Mouse (Mus musculus) layer of hippocampus, adult 6 months (tissue): ENCODE results near the gene Cpne6. TPM values are rescaled to one million over a fixed set of nuclear protein-coding genes. Genes with fewer than 3 reads are reported as not detected.

Experiments
- long read RNA-seq, 2 experiments: library from polyadenylated mRNA; unstranded; transcript quantifications; one replicate each; pipeline ENCODE4 v2.0.0; 2019 to 2020
- polyA plus RNA-seq: library from polyadenylated mRNA; unstranded; fragments of <200 nt; fragmentation: Nextera tagmentation; gene quantifications from 2 replicates; pipeline ENCODE4 v1.2.3, GENCODE M21; 2021

Cpne6 gene
- 661 and 751 TPM in 2 replicates for polyA plus RNA-seq
- long read RNA-seq, experiment 1, transcript Cpne6-202 (17 exons, 2,004 nt): minor isoform, 6 of 705 reads
- long read RNA-seq, experiment 1, transcript Cpne6-201 (17 exons, 2,201 nt): major isoform, 204 of 705 reads
- long read RNA-seq, experiment 1, transcript Cpne6-203 (17 exons, 2,178 nt): minor isoform, 8 of 705 reads
- long read RNA-seq, experiment 1, partial matches to known transcripts: 234 of 705 reads
- long read RNA-seq, experiment 1, other reads (novel, unspliced or antisense): 253 of 705 reads
- long read RNA-seq, experiment 2, transcript Cpne6-203 (17 exons, 2,178 nt): minor isoform, 31 of 3,907 reads
- long read RNA-seq, experiment 2, transcript Cpne6-205 (15 exons, 2,657 nt): minor isoform, 7 of 3,907 reads
- long read RNA-seq, experiment 2, transcript Cpne6-201 (17 exons, 2,201 nt): major isoform, 1,584 of 3,907 reads
- long read RNA-seq, experiment 2, transcript Cpne6-202 (17 exons, 2,004 nt): minor isoform, 24 of 3,907 reads
- long read RNA-seq, experiment 2, partial matches to known transcripts: 1,980 of 3,907 reads
- long read RNA-seq, experiment 2, other reads (novel, unspliced or antisense): 278 of 3,907 reads

DNA sequence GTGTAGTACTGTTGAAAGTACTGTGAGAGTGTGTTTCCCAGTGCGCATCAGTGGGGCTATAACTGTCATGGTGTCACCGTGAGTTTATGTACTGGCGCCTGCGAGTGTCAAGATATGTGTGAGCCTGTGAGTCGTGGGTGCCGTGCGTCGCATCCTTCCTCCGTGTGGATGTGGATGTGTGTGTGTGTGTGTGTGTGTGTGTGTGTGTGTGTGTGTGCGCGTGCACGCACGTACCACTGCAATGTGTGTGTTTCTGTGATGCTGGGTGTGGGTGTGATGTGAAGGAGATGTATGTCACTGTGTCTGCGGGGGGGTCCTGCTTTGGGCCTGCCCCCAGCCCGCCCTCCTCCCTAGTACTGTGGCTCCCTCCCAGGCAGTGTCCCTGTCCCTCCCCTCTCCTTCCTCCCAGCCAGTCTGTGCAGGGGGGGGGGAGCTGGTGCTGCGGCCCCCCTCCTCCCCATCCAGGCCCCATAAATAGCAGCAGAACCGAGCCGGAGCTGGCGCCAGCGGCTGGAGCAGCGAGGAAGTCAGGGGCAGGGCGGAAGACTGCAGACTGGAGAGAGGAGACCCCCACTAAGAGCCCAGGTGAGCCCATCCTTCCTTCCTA is at the start of gene Cpne6:
Gene Cpne6 (plus strand): TSS at position 321 of the 607 bp plus-strand sequence.

GRCm38 (mm10) chr14:55478651-55479599 is 31.3 kb upstream of the Cpne6 start, which contains the start of gene Dhrs4:
TSS of gene Dhrs4 (plus strand) at chr14:55478758.

GRCm38 (mm10) chr14:55490361-55491201 is 19.7 kb upstream of the Cpne6 start, which contains the start of gene Carmil3:
TSS of gene Carmil3 (plus strand) at chr14:55490651.

GRCm38 (mm10) chr14:55524785-55525184 is 14.5 kb downstream of the Cpne6 start, which contains the start of gene Nrl:
TSS of gene Nrl (minus strand) at chr14:55524981.

GRCm38 (mm10) chr14:55540067-55540786 is 30.0 kb downstream of the Cpne6 start, which contains the start of gene Pck2:
TSS of gene Pck2 (plus strand) at chr14:55540266.

GRCm38 (mm10) chr14:55559799-55560201 is 49.6 kb downstream of the Cpne6 start, which contains the start of gene Dcaf11:
TSS of gene Dcaf11 (plus strand) at chr14:55560006.

DNA sequence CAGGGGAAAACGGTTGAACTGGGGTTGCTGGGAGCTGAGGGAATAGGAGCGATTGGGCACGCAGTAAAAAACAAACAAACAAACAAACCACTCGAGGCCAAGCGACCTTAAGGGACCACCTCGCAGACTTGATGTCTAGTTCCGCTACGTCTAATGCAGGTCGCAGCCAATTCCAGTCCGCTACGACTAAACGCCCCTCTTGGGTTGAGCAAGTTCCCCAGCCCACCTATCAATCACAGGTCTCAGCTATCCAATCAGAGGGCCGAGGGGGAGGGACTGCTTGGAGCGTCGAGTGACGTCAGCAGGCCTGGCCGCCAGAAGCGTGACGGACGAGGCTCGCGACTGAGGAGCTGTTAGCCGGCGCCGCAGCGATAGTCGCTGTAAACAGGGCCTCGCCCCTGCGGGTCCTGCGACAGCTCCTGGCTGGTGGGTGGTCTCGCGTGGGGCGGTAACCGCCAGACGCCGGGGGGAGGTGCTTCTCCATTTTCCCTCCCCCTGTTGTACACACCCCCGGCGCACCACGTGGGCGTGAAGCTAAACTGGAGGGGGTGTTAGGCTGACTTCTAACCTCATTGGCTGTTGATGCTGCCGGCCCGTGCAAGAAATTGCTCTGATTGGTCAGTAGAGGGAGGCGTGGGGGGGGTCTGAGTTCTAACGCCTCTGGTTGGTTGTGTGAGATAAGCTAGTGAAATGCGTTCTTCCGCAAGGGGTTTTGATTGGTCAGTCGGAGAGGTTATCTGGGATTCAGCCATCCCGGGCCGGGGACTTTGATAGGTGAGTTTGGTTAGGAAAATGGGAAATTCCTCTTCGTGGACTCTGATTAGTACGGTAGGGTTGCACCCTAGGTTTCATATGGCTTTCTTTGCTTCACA is 50.2 kb downstream of the Cpne6 start, which contains the start of gene A730061H03Rik:
Gene A730061H03Rik (minus strand): TSS at position 205 of the 872 bp plus-strand sequence.

Other genes with a start within 250 kb of the Cpne6 start
- 22.5 and 23.0 TPM in 2 replicates for gene Dhrs4, start 31.7 kb upstream of the Cpne6 start, polyA plus RNA-seq
- gene Carmil3, start 19.8 kb upstream of the Cpne6 start, polyA plus RNA-seq: 1.8 and 2.9 TPM in 2 replicates
- gene Nrl, start 14.5 kb downstream of the Cpne6 start, polyA plus RNA-seq: 0.13 TPM in 1 of 2 replicates, not detected in the other
- gene Pck2, start 29.8 kb downstream of the Cpne6 start, polyA plus RNA-seq: 28.8 and 36.0 TPM in 2 replicates
- 70.4 and 77.7 TPM in 2 replicates for gene Dcaf11, start 49.6 kb downstream of the Cpne6 start, polyA plus RNA-seq
- gene A730061H03Rik, start 50.0 kb downstream of the Cpne6 start, polyA plus RNA-seq: not detected in 2 replicates
- not detected in 2 replicates for gene Fitm1, start 65.2 kb downstream of the Cpne6 start, polyA plus RNA-seq
- gene Psme1, start 67.7 kb downstream of the Cpne6 start, polyA plus RNA-seq: 54.2 and 58.9 TPM in 2 replicates
- gene Emc9, start 74.9 kb downstream of the Cpne6 start, polyA plus RNA-seq: 151 and 161 TPM in 2 replicates
- gene Psme2, start 80.7 kb downstream of the Cpne6 start, polyA plus RNA-seq: 115 TPM in 2 replicates
- 6.5 and 11.3 TPM in 2 replicates for gene Rnf31, start 81.3 kb downstream of the Cpne6 start, polyA plus RNA-seq
- 4.6 and 5.9 TPM in 2 replicates for gene Irf9, start 93.1 kb downstream of the Cpne6 start, polyA plus RNA-seq
- 0.78 and 0.95 TPM in 2 replicates for gene Rec8, start 107.6 kb downstream of the Cpne6 start, polyA plus RNA-seq
- 48.5 and 50.1 TPM in 2 replicates for gene Ipo4, start 125.5 kb downstream of the Cpne6 start, polyA plus RNA-seq
- 0.14 and 0.48 TPM in 2 replicates for gene Gm49378, start 127.5 kb downstream of the Cpne6 start, polyA plus RNA-seq
- 32.7 and 36.4 TPM in 2 replicates for gene Tm9sf1, start 133.4 kb downstream of the Cpne6 start, polyA plus RNA-seq
- 0.11 and 0.29 TPM in 2 replicates for gene Tssk4, start 139.7 kb downstream of the Cpne6 start, polyA plus RNA-seq
- gene Mdp1, start 150.1 kb downstream of the Cpne6 start, polyA plus RNA-seq: 62.3 and 63.2 TPM in 2 replicates
- 24.9 and 27.8 TPM in 2 replicates for gene Gmpr2, start 161.5 kb downstream of the Cpne6 start, polyA plus RNA-seq
- gene Nedd8, start 161.7 kb downstream of the Cpne6 start, polyA plus RNA-seq: 665 and 692 TPM in 2 replicates
- 8.2 and 9.7 TPM in 2 replicates for gene Tinf2, start 171.4 kb downstream of the Cpne6 start, polyA plus RNA-seq
- gene Tgm1, start 203.5 kb downstream of the Cpne6 start, polyA plus RNA-seq: 0.08 TPM in 1 of 2 replicates, not detected in the other
- gene Rabggta, start 211.8 kb downstream of the Cpne6 start, polyA plus RNA-seq: 31.9 and 38.2 TPM in 2 replicates
- 123 and 128 TPM in 2 replicates for gene Dhrs1, start 235.2 kb downstream of the Cpne6 start, polyA plus RNA-seq
- gene Nop9, start 235.2 kb downstream of the Cpne6 start, polyA plus RNA-seq: 8.1 and 8.5 TPM in 2 replicates
- 3.9 and 5.8 TPM in 2 replicates for gene Cideb, start 248.0 kb downstream of the Cpne6 start, polyA plus RNA-seq